Comparison of ENCODE assay signal across 20 mouse cellular contexts in genomic region chr2:6815281-6815680, GRCm38 (mm10).
DNase-seq lines count a peak whose midpoint lies in the region; ATAC-seq and TF ChIP-seq lines count a peak whose summit lies in the region.
"Had no signal": no experiment of that assay in that cellular context is flagged by ENCODE, and none has a peak within 500 bp of the region (broad histone marks: within the 10 kb centered on the region; RNA-seq: fewer than 3 reads in every experiment).

No protein-coding gene starts in this region.

- peak; percentile 20 for DNase-seq in cerebellum, adult 9-11 months
- no peak for DNase-seq in cerebellum, adult 11 months
- no peak for DNase-seq in layer of hippocampus, adult 2 months (ENCODE audit: low spot score in 2 of 2)
- no peak for DNase-seq in layer of hippocampus, adult 18-20 months (ENCODE audit: low spot score in 2 of 2)
- peak; percentile 67 for DNase-seq in retina, embryonic 14.5 days (ENCODE audit: low spot score)
- DNase-seq in skeletal muscle tissue, adult 2 months (ENCODE audit: low read depth, low spot score), result peak; percentile 6
- DNase-seq: adrenal gland, adult 8-10 months; adrenal gland, postnatal 36 days; embryo, embryonic 11 days; gastrocnemius, postnatal 25 days; heart, postnatal 14 days; kidney, adult 2 months had no signal

- ATAC-seq in erythroblast, adult 5-6 weeks (replicated peaks; ENCODE audit: low FRiP score, poor library complexity, severe bottlenecking), result no peak
- ATAC-seq: forebrain, embryonic 16.5 days; intestine, embryonic 16.5 days had no signal

- TF ChIP-seq CTCF in layer of hippocampus, adult 2 months (conservative IDR thresholded peaks at IDR 0.05), result no peak

- H3K4me3 ChIP-seq in layer of hippocampus, adult 2 months, result no peak overlapping the region
- H3K4me3 ChIP-seq: embryonic facial prominence, embryonic 12.5 days; forebrain, embryonic 12.5 days; heart, embryonic 10.5 days; hindbrain, embryonic 10.5 days had no signal

- 0 out of 2 replicates have a peak overlapping the region, but pooled peaks have one; percentile 28 for H3K27ac ChIP-seq in layer of hippocampus, adult 2 months
- H3K27ac ChIP-seq: embryonic facial prominence, embryonic 12.5 days; forebrain, embryonic 12.5 days; heart, embryonic 10.5 days; hindbrain, embryonic 10.5 days; hindbrain, embryonic 14.5 days had no signal

Comparison
In these comparisons a context has a peak if more than half of its experiments do, and no peak if none do; other contexts are left out.
1. DNase-seq: peak in cerebellum, adult 9-11 months (single experiment), retina, embryonic 14.5 days (single experiment) and skeletal muscle tissue, adult 2 months (single experiment); none in cerebellum, adult 11 months (single experiment), layer of hippocampus, adult 2 months (0 of 2) and layer of hippocampus, adult 18-20 months (0 of 2).